Mouse (Mus musculus): ENCODE measurements around the gene Vamp2.

Gene Vamp2

DNA sequence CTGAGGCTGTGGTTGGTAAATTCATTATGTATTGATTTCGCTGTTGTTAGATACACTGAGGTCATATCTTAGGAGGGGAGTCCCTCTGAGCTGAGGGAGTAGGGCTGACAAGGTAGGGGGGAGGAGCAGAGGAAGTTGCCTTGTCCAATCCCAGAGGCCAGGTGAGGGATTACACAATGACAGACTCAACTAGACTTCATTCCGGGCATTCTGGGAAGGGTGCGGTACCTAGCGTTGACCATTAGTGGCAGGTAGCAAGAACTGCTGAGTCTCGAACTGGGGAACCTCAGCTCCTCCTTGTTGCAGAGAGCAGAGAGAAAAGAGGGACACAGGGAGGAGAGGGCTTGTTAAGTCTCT lies 45.3 kb downstream of the Vamp2 start:
- 41% methylated on average over 5 of the region's 5 CpGs for WGBS

GRCm38 (mm10) chr11:69133923-69134621 lies 45.8 kb downstream of the Vamp2 start:
- 3% methylated on average over 34 of the region's 34 CpGs for WGBS

- 47% methylated on average over 8 of the region's 8 CpGs for WGBS
Measured at GRCm38 (mm10) chr11:69134622-69134968, 46.3 kb downstream of the Vamp2 start.

- WGBS, result 97% methylated on average over 6 of the region's 6 CpGs
Measured at GRCm38 (mm10) chr11:69135361-69135760, 47.1 kb downstream of the Vamp2 start.

All from cerebral cortex, adult 2 months (tissue).